Mouse (Mus musculus) neutrophil, adult 59 days (primary cell): ENCODE data around the gene Clec2d. TPM values are rescaled to one million over a fixed set of nuclear protein-coding genes. Genes with fewer than 3 reads are reported as not detected.

Experiments used
- total RNA-seq, 2 experiments: library from RNA; stranded (reverse); gene quantifications; 1 replicate in 1 of 2; 2 replicates in 1 of 2; pipeline ENCODE4 v1.2.4; 2023

Gene Clec2d
- 10 to 100 TPM; 35.1 to 42.5 TPM for total RNA-seq

DNA sequence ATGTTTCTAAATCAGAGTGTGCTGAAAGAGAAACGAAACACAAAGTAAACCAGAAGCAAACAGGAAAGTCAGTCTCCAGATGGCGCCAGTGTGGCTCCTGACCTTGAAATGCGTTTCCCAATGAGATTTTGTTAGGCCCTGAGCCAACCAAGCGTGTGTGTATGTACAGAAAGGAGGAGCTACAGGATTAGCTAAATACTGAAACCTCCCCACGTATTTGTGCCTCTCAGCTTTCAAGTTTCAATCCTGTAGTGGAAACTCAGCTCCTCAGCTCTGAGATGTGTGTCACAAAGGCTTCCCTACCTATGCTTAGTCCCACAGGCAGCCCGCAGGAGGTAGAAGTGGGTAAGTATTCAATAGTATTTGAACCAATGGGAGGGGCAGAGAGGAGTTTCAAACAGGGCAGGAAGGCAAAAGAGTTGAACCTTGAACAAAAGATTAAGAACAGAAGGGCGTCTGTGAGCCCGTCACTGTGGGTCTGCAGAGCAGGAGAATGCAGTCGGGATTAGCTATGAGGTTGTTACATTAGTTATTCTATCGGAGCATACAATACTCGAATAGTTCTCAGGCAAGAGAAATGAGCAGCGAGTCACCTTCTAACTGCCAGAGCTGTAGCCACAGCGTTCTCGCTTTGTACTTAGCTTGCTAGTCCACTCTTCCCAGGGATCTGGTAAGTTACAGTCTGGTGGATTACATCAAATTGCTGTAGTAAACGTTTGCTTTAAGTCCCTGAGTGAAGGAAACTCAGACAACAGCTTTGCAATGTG is at the start of gene Clec2d:
Gene Clec2d, plus strand, starts transcription at position 213 of the 767 bp plus-strand sequence.

Other genes starting within 250 kb of the Clec2d start
- 1 to 10 TPM; 4.0 to 5.1 TPM for gene Clec2g, start 246.2 kb upstream of the Clec2d start, total RNA-seq
- gene Klrb1f, start 134.7 kb upstream of the Clec2d start, total RNA-seq, result 10 to 100 TPM; 10.6 to 19.4 TPM
- gene Clec2e, start 79.7 kb upstream of the Clec2d start, total RNA-seq, result under 1 TPM in 1 of 2 experiments, not detected in 1; 0.16 TPM
- gene Cd69, start 94.8 kb downstream of the Clec2d start, total RNA-seq, result 10 to 100 TPM; 51.9 to 57.3 TPM
- not detected for gene 4922502D21Rik, start 151.2 kb downstream of the Clec2d start, total RNA-seq
- 100 to 1,000 TPM; 190 to 205 TPM for gene Clec12a, start 162.1 kb downstream of the Clec2d start, total RNA-seq
- gene Clec12b, start 205.3 kb downstream of the Clec2d start, total RNA-seq, result under 1 TPM in 1 of 2 experiments, not detected in 1; 0.29 TPM
- gene Clec1b, start 216.7 kb downstream of the Clec2d start, total RNA-seq, result 10 to 100 TPM; 10.9 TPM
- gene Clec9a, start 228.2 kb downstream of the Clec2d start, total RNA-seq, result 1 to 10 TPM; 1.6 to 3.2 TPM